ENCODE assay signal across 18 mouse cellular contexts in the genomic region with DNA sequence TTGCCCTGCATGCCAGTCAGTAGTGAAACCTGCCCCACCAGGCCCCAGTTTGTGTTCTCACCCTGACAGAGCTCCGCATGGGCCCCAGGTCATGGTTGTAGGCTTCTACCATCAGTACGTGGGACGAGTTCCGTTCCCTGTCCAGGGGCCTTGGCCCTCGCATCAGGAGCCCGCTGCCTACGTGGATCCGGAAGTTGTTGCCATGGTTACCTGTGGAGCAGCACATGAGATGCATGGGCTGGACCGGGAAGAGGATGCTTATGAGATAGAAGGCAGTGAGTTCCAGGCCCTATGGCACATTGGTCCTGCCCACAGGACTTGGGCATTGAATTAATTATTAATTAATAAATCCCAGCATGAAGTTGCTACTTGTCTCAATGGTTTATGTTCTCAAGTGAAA. TPM values are rescaled to one million over a fixed set of nuclear protein-coding genes. Genes with fewer than 3 reads are reported as not detected.
"Had no signal": no experiment of that assay in that cellular context is flagged by ENCODE, and none has a peak within 500 bp of the region (broad histone marks: within the 10 kb centered on the region; RNA-seq: fewer than 3 reads in every experiment).

No protein-coding gene starts in this region.

- H3K9me3 ChIP-seq: limb, embryonic 13.5 days; liver, embryonic 15.5 days; megakaryocyte, embryonic 14.5 days; neural tube, embryonic 15.5 days had no signal

- H3K27me3 ChIP-seq: limb, embryonic 13.5 days; liver, embryonic 15.5 days; neural tube, embryonic 15.5 days had no signal

- ATAC-seq: intestine, postnatal 0 days had no signal

- H3K9ac ChIP-seq: limb, embryonic 13.5 days; liver, embryonic 15.5 days; lung, embryonic 14.5 days; neural tube, embryonic 15.5 days had no signal

- H3K4me3 ChIP-seq: limb, embryonic 13.5 days; liver, embryonic 15.5 days; myocyte; neural tube, embryonic 15.5 days had no signal

- H3K27ac ChIP-seq: limb, embryonic 13.5 days; neural tube, embryonic 15.5 days had no signal

- H3K36me3 ChIP-seq: limb, embryonic 13.5 days; liver, embryonic 15.5 days; neural tube, embryonic 15.5 days had no signal

- H3K4me2 ChIP-seq: limb, embryonic 13.5 days; liver, embryonic 11.5 days; liver, embryonic 15.5 days; lung, embryonic 14.5 days; neural tube, embryonic 15.5 days had no signal

- DNase-seq: kidney, adult 8-10 months; kidney, postnatal 25 days; layer of hippocampus, adult 9-11 months; layer of hippocampus, postnatal 36 days; left cerebral cortex, postnatal 4 days; lung, embryonic 14.5 days; lung, postnatal 10 days; lung, postnatal 4 days; spleen, adult 18-20 months; thymus, adult 18-20 months; thymus, postnatal 14 days had no signal

RNA-seq across cellular contexts. Expression of gene Gm17455, which starts 7.9 kb away (rescaled TPM):
- total RNA-seq: layer of hippocampus, postnatal 36 days had no signal
